Mouse (Mus musculus): ENCODE data around the gene Gadd45b. TPM values are rescaled to one million over a fixed set of nuclear protein-coding genes. Genes with fewer than 3 reads are reported as not detected.

Gadd45b gene
- total and polyA plus RNA-seq, 2 experiments from 2014 or later = 22.3 to 26.8 TPM

DNA sequence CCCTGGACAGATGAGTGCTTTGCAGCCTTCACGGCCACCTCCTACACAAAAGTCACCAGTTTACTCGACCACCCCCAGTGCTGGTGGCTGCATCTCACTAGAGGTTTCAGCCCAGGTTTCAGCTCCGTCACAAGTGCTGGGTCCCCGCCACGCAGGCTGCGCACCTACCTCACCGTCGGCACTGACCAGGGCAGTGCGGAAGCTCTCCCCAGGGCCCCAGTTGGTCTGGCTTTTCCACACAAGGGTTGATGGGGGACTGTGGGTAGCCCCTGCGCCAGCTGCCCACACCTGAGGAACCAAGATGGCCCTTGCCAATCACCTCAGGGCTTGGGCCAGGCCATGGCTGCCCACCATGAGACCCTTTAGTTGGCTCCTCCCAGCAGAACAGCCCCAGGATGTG, 26.6 kb upstream of the Gadd45b start:
- DNase-seq (ENCODE audit: low spot score) = no peak
- no peak for ATAC-seq (ENCODE audit: insufficient read depth, low read depth)
- TF ChIP-seq CTCF (IDR thresholded peaks at IDR 0.05; ENCODE audit: low read depth) (no peak), EP300 (IDR thresholded peaks at IDR 0.05; ENCODE audit: low read depth) (no peak)
- no peak overlapping the region for H3K9ac ChIP-seq (replicated peaks; ENCODE audit: low read depth, low read length)
- H3K4me1 ChIP-seq (ENCODE audit: control insufficient read depth, insufficient read depth) = peaks cover 7% of the 10 kb centered on the region
- no peak overlapping the region for H3K27ac ChIP-seq (ENCODE audit: low read depth)
- no peaks in the 10 kb centered on the region for H3K27me3 ChIP-seq (ENCODE audit: control insufficient read depth, insufficient read depth, low read length)
- H3K4me3 ChIP-seq (ENCODE audit: low read depth, low read length) = no peak overlapping the region
- H3K36me3 ChIP-seq (replicated peaks; ENCODE audit: control insufficient read depth, insufficient read depth, low read length) = peaks cover 47% of the 10 kb centered on the region
- no peaks in the 10 kb centered on the region for H3K9me3 ChIP-seq (replicated peaks; ENCODE audit: control insufficient read depth, low read length)
- WGBS = 90% methylated on average over 10 of the region's 10 CpGs
- no peak overlapping the region for H3K4me2 ChIP-seq (ENCODE audit: low read depth, low read length)

DNA sequence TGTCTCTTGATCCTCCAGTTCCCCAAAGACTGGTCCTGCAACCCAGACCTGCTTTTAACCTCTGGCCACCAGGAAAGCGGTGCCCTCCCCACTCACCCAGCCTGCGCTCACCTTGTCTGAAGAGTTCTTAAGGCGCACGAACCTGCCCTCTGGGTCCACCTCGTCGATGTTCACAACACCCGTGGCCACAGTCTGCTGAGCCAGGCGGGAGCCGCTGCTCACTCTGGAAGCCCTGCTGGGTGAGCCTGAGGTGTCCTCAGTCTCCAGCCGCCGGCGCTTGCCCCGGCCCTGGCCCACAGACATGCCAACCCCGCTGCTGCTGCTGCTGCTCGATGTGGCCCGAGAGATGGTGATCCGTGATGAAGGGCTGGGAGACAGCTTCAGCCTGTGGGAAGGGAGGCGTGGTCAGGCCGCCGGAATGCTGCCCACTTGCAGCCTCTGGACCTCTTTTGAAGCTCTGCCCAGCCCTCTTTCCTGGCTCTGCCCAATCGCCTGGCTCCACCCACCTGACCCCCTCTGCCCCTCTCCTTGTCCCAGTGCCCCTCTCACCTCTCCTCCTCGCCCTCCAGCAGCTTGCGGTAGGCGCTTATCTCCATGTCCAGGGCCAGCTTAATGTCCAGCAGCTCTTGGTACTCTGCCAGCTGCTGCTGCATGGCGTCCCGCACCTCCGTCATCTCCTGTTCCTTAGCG, 25.7 kb upstream of the Gadd45b start:
- TF ChIP-seq EP300 (IDR thresholded peaks at IDR 0.05; ENCODE audit: low read depth) = no peak
- no peak for TF ChIP-seq CTCF (IDR thresholded peaks at IDR 0.05; ENCODE audit: low read depth)
- Histone ChIP-seq H3K4me1 (ENCODE audit: control insufficient read depth, insufficient read depth) (peaks cover 7% of the 10 kb centered on the region), H3K9me3 (replicated peaks; ENCODE audit: control insufficient read depth, low read length) (no peaks in the 10 kb centered on the region), H3K4me3 (ENCODE audit: low read depth, low read length) (no peak overlapping the region), H3K27me3 (ENCODE audit: control insufficient read depth, insufficient read depth, low read length) (no peaks in the 10 kb centered on the region), H3K36me3 (replicated peaks; ENCODE audit: control insufficient read depth, insufficient read depth, low read length) (peaks cover 46% of the 10 kb centered on the region), H3K9ac (replicated peaks; ENCODE audit: low read depth, low read length) (no peak overlapping the region), H3K4me2 (ENCODE audit: low read depth, low read length) (no peak overlapping the region), H3K27ac (ENCODE audit: low read depth) (no peak overlapping the region)
- no peak for DNase-seq (ENCODE audit: low spot score)
- 71% methylated on average over 28 of the region's 28 CpGs for WGBS
- ATAC-seq (ENCODE audit: insufficient read depth, low read depth) = no peak

DNA sequence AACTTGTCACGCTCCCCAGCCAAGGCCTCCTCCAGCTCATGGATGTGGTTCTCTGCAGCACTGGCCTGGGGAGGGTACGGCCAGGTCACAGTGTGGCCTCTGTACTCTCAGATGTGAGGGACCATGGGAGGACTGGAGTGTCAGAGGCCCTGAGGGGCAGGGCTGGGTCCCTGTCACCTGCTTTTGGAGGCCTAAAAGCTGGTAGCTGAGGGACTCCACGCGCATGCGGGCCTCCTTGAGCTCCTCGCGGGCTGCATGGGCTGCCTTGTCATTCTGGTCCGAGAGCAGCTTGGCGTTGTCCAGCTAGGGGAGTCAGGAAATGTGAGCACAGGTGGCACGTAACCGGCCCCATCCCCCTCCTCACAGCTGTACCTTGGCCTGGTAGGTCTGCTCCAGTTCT, 25.2 kb upstream of the Gadd45b start:
- ATAC-seq (ENCODE audit: insufficient read depth, low read depth) = no peak
- no peak for TF ChIP-seq EP300 (IDR thresholded peaks at IDR 0.05; ENCODE audit: low read depth)
- TF ChIP-seq CTCF (IDR thresholded peaks at IDR 0.05; ENCODE audit: low read depth) = no peak
- peaks cover 3% of the 10 kb centered on the region for H3K4me1 ChIP-seq (ENCODE audit: control insufficient read depth, insufficient read depth)
- H3K4me2 ChIP-seq (ENCODE audit: low read depth, low read length) = no peak overlapping the region
- H3K9me3 ChIP-seq (replicated peaks; ENCODE audit: control insufficient read depth, low read length) = no peaks in the 10 kb centered on the region
- no peak for DNase-seq (ENCODE audit: low spot score)
- no peak overlapping the region for H3K9ac ChIP-seq (replicated peaks; ENCODE audit: low read depth, low read length)
- no peaks in the 10 kb centered on the region for H3K27me3 ChIP-seq (ENCODE audit: control insufficient read depth, insufficient read depth, low read length)
- H3K27ac ChIP-seq (ENCODE audit: low read depth) = no peak overlapping the region
- H3K4me3 ChIP-seq (ENCODE audit: low read depth, low read length) = no peak overlapping the region
- peaks cover 48% of the 10 kb centered on the region for H3K36me3 ChIP-seq (replicated peaks; ENCODE audit: control insufficient read depth, insufficient read depth, low read length)
- WGBS = 90% methylated on average over 11 of the region's 11 CpGs

DNA sequence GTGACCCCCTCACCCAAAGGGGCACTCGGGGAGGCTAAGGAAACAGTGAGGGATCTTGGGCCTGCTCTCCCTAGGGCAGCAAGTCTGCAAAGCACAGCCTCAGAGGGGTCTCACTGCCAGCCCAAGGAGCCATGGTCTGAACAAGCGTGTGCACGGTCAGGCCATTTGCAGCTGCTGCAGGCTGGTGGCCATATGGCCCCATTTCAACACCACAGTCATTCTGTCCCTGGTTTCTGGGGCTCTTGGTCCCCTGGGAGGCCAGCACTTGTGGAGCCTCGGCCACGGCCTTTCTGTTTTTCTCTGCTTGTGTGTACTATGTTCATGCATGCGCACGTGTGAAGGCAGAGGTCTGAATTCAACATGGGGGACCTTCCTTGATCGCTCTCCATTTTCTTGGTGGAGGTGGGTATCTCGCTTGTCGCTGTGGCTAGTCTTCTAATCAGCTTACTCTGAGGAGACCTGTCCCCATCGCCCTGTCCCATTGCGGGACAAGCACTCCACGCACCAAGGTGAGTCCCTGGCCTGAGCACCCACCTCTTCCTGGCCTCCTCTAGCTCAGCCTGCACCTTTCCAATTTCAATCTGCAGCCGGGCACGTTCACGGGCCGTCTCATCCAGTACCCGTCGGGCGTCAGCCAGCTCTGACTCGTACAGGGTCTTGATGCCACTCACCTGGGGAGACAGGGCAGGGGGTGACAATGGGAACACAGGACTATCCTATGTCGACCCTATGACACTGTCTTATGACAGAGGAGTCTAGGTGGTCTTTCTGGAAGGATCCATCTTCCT, 20.3 kb upstream of the Gadd45b start:
- no peaks in the 10 kb centered on the region for H3K27me3 ChIP-seq (ENCODE audit: control insufficient read depth, insufficient read depth, low read length)
- 93% methylated on average over 22 of the region's 22 CpGs for WGBS
- no peaks in the 10 kb centered on the region for H3K9me3 ChIP-seq (replicated peaks; ENCODE audit: control insufficient read depth, low read length)
- H3K4me3 ChIP-seq (ENCODE audit: low read depth, low read length) = no peak overlapping the region
- H3K4me2 ChIP-seq (ENCODE audit: low read depth, low read length) = no peak overlapping the region
- H3K27ac ChIP-seq (ENCODE audit: low read depth) = no peak overlapping the region
- no peak overlapping the region for H3K9ac ChIP-seq (replicated peaks; ENCODE audit: low read depth, low read length)
- no peak for ATAC-seq (ENCODE audit: insufficient read depth, low read depth)
- peaks cover 46% of the 10 kb centered on the region for H3K36me3 ChIP-seq (replicated peaks; ENCODE audit: control insufficient read depth, insufficient read depth, low read length)
- no peak for DNase-seq (ENCODE audit: low spot score)
- TF ChIP-seq CTCF (IDR thresholded peaks at IDR 0.05; ENCODE audit: low read depth) = no peak
- no peaks in the 10 kb centered on the region for H3K4me1 ChIP-seq (ENCODE audit: control insufficient read depth, insufficient read depth)

DNA sequence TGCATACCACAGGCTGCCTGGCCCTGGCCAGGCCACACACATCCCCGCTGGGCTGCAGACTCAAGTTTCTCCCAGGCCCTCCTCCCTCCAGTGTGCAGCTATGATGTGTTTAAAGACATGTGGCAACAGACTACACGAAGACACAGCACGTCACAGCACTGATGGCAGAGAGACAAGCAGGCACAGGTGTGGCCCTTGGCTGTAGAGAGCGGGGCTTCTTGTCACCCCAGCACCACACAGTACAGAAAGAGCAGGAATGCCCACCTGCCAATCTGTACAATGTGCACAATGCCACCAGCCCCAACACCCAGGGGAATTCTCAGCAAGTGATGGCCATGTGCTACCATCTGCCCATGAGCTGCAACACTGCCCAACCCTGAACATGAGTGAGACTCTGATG, 18.5 kb upstream of the Gadd45b start:
- H3K27me3 ChIP-seq (ENCODE audit: control insufficient read depth, insufficient read depth, low read length) = no peaks in the 10 kb centered on the region
- DNase-seq (ENCODE audit: low spot score) (no peak), ATAC-seq (ENCODE audit: insufficient read depth, low read depth) (no peak)
- WGBS = 93% methylated on average over 4 of the region's 4 CpGs
- H3K4me2 ChIP-seq (ENCODE audit: low read depth, low read length) = no peak overlapping the region
- no peak overlapping the region for H3K27ac ChIP-seq (ENCODE audit: low read depth)
- H3K36me3 ChIP-seq (replicated peaks; ENCODE audit: control insufficient read depth, insufficient read depth, low read length) = peaks cover 38% of the 10 kb centered on the region
- H3K9ac ChIP-seq (replicated peaks; ENCODE audit: low read depth, low read length) = no peak overlapping the region
- peaks cover 1% of the 10 kb centered on the region; the same call in 1 of the 2 replicates for H3K4me1 ChIP-seq (ENCODE audit: control insufficient read depth, insufficient read depth)
- no peak overlapping the region for H3K4me3 ChIP-seq (ENCODE audit: low read depth, low read length)
- no peak for TF ChIP-seq EP300 (IDR thresholded peaks at IDR 0.05; ENCODE audit: low read depth)
- no peak for TF ChIP-seq CTCF (IDR thresholded peaks at IDR 0.05; ENCODE audit: low read depth)
- no peaks in the 10 kb centered on the region for H3K9me3 ChIP-seq (replicated peaks; ENCODE audit: control insufficient read depth, low read length)

All from heart, postnatal 0 days (tissue).